Mouse (Mus musculus): Measurements from ENCODE around the gene Acot12. TPM values are rescaled to one million over a fixed set of nuclear protein-coding genes. Genes with fewer than 3 reads are reported as not detected.

Gene Acot12
- polyA plus RNA-seq, 2 experiments: 2.3 to 4.1 TPM

- Histone ChIP-seq H3K36me3 (replicated peaks; ENCODE audit: control insufficient read depth, insufficient read depth, low read depth) (no peaks in the 10 kb centered on the region), H3K4me3 (ENCODE audit: insufficient read depth in 1 of 2, low read depth in 2 of 2, low read length in 2 of 2) (no peak overlapping the region), H3K27ac (no peak overlapping the region), H3K27me3 (ENCODE audit: control insufficient read depth, insufficient read depth, low read length) (no peaks in the 10 kb centered on the region), H3K9ac (replicated peaks) (no peak overlapping the region), H3K4me2 (ENCODE audit: low read depth) (no peak overlapping the region), H3K9me3 (ENCODE audit: control insufficient read depth, low read length) (no peaks in the 10 kb centered on the region), H3K4me1 (replicated peaks; ENCODE audit: control insufficient read depth in 2 of 2, insufficient read depth in 2 of 2, low read length in 1 of 2) (no peaks in the 10 kb centered on the region)
- DNase-seq (ENCODE audit: low read depth in 3 of 3, low spot score in 3 of 3): no peak
- no peak for ATAC-seq (ENCODE audit: insufficient read depth)
- TF ChIP-seq CTCF (IDR thresholded peaks at IDR 0.05; ENCODE audit: low read depth) (no peak), EP300 (IDR thresholded peaks at IDR 0.05; ENCODE audit: low read depth) (no peak)
These were observed 38.6 kb downstream of the Acot12 start for GRCm38 (mm10) chr13:91779892-91780291.

DNA sequence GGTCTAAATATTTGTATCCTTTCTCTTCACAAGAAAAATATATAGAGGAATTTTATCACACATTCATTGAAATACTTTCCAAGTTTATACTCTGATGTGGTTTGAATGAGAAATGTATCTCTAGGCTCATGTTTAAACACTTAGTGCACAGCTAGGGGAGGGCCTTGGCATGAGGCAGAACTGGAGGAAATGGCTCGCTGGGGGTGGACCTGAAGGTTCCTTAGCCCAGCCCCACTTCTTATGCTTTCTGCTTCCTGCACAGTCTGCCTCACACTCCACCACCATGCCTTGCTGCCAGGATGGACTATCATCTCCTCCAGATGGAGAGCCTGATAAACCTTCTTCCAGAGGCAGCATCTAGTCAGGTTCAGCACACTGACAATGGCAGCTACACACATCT is 50.7 kb downstream of the Acot12 start:
- DNase-seq (ENCODE audit: low read depth in 3 of 3, low spot score in 3 of 3): no peak
- H3K27ac ChIP-seq: no peak overlapping the region
- no peak for ATAC-seq (ENCODE audit: insufficient read depth)
- no peak overlapping the region for H3K4me2 ChIP-seq (ENCODE audit: low read depth)
- no peak overlapping the region for H3K4me3 ChIP-seq (ENCODE audit: insufficient read depth in 1 of 2, low read depth in 2 of 2, low read length in 2 of 2)
- no peak overlapping the region for H3K9ac ChIP-seq (replicated peaks)
- no peaks in the 10 kb centered on the region for H3K27me3 ChIP-seq (ENCODE audit: control insufficient read depth, insufficient read depth, low read length)
- no peaks in the 10 kb centered on the region for H3K9me3 ChIP-seq (ENCODE audit: control insufficient read depth, low read length)
- TF ChIP-seq CTCF (IDR thresholded peaks at IDR 0.05; ENCODE audit: low read depth): no peak
- no peak for TF ChIP-seq EP300 (IDR thresholded peaks at IDR 0.05; ENCODE audit: low read depth)
- peaks cover 3% of the 10 kb centered on the region for H3K36me3 ChIP-seq (replicated peaks; ENCODE audit: control insufficient read depth, insufficient read depth, low read depth)
- no peaks in the 10 kb centered on the region for H3K4me1 ChIP-seq (replicated peaks; ENCODE audit: control insufficient read depth in 2 of 2, insufficient read depth in 2 of 2, low read length in 1 of 2)
- WGBS (ENCODE audit: insufficient replicate concordance): 35% methylated on average over 1 of the region's 1 CpGs

GRCm38 (mm10) chr13:91794926-91795436 is 53.7 kb downstream of the Acot12 start:
- Histone ChIP-seq H3K4me2 (ENCODE audit: low read depth) (no peak overlapping the region), H3K9ac (replicated peaks) (no peak overlapping the region), H3K27me3 (ENCODE audit: control insufficient read depth, insufficient read depth, low read length) (no peaks in the 10 kb centered on the region), H3K36me3 (replicated peaks; ENCODE audit: control insufficient read depth, insufficient read depth, low read depth) (peaks cover 18% of the 10 kb centered on the region), H3K4me3 (ENCODE audit: insufficient read depth in 1 of 2, low read depth in 2 of 2, low read length in 2 of 2) (no peak overlapping the region), H3K27ac (no peak overlapping the region), H3K9me3 (ENCODE audit: control insufficient read depth, low read length) (no peaks in the 10 kb centered on the region), H3K4me1 (replicated peaks; ENCODE audit: control insufficient read depth in 2 of 2, insufficient read depth in 2 of 2, low read length in 1 of 2) (no peaks in the 10 kb centered on the region)
- TF ChIP-seq CTCF (IDR thresholded peaks at IDR 0.05; ENCODE audit: low read depth) (no peak), EP300 (IDR thresholded peaks at IDR 0.05; ENCODE audit: low read depth) (no peak)
- DNase-seq (ENCODE audit: low read depth in 3 of 3, low spot score in 3 of 3): no peak
- ATAC-seq (ENCODE audit: insufficient read depth): no peak
- 80% methylated on average over 13 of the region's 13 CpGs for WGBS (ENCODE audit: insufficient replicate concordance)

GRCm38 (mm10) chr13:91795593-91795992 is 54.3 kb downstream of the Acot12 start:
- Histone ChIP-seq H3K9ac (replicated peaks) (no peak overlapping the region), H3K36me3 (replicated peaks; ENCODE audit: control insufficient read depth, insufficient read depth, low read depth) (peaks cover 24% of the 10 kb centered on the region), H3K4me1 (replicated peaks; ENCODE audit: control insufficient read depth in 2 of 2, insufficient read depth in 2 of 2, low read length in 1 of 2) (no peaks in the 10 kb centered on the region), H3K9me3 (ENCODE audit: control insufficient read depth, low read length) (no peaks in the 10 kb centered on the region), H3K4me3 (ENCODE audit: insufficient read depth in 1 of 2, low read depth in 2 of 2, low read length in 2 of 2) (no peak overlapping the region), H3K27ac (no peak overlapping the region), H3K27me3 (ENCODE audit: control insufficient read depth, insufficient read depth, low read length) (no peaks in the 10 kb centered on the region), H3K4me2 (ENCODE audit: low read depth) (no peak overlapping the region)
- 77% methylated on average over 10 of the region's 10 CpGs for WGBS (ENCODE audit: insufficient replicate concordance)
- ATAC-seq (ENCODE audit: insufficient read depth) (no peak), DNase-seq (ENCODE audit: low read depth in 3 of 3, low spot score in 3 of 3) (no peak)
- TF ChIP-seq CTCF (IDR thresholded peaks at IDR 0.05; ENCODE audit: low read depth) (no peak), EP300 (IDR thresholded peaks at IDR 0.05; ENCODE audit: low read depth) (no peak)

- Histone ChIP-seq H3K9ac (replicated peaks) (no peak overlapping the region), H3K27me3 (ENCODE audit: control insufficient read depth, insufficient read depth, low read length) (no peaks in the 10 kb centered on the region), H3K27ac (no peak overlapping the region), H3K4me1 (replicated peaks; ENCODE audit: control insufficient read depth in 2 of 2, insufficient read depth in 2 of 2, low read length in 1 of 2) (no peaks in the 10 kb centered on the region), H3K36me3 (replicated peaks; ENCODE audit: control insufficient read depth, insufficient read depth, low read depth) (peaks cover 27% of the 10 kb centered on the region), H3K4me2 (ENCODE audit: low read depth) (no peak overlapping the region), H3K4me3 (ENCODE audit: insufficient read depth in 1 of 2, low read depth in 2 of 2, low read length in 2 of 2) (no peak overlapping the region), H3K9me3 (ENCODE audit: control insufficient read depth, low read length) (no peaks in the 10 kb centered on the region)
- no peak for ATAC-seq (ENCODE audit: insufficient read depth)
- DNase-seq (ENCODE audit: low read depth in 3 of 3, low spot score in 3 of 3): no peak
- 88% methylated on average over 6 of the region's 6 CpGs for WGBS (ENCODE audit: insufficient replicate concordance)
- TF ChIP-seq EP300 (IDR thresholded peaks at IDR 0.05; ENCODE audit: low read depth) (no peak), CTCF (IDR thresholded peaks at IDR 0.05; ENCODE audit: low read depth) (no peak)
These were observed 54.7 kb downstream of the Acot12 start for GRCm38 (mm10) chr13:91796003-91796402.

All from liver, embryonic 14.5 days (tissue).